Mouse (Mus musculus) left cerebral cortex, postnatal 14 days (tissue): ENCODE measurements around the gene Fam193b. TPM values are rescaled to one million over a fixed set of nuclear protein-coding genes. Genes with fewer than 3 reads are reported as not detected.
"Not testable (repeated sequence)": the region's sequence is repeated elsewhere in the genome, so short reads cannot be mapped to it uniquely, and the experiment has no call there.

Experiments used
- DNase-seq, 2 experiments: peaks; one replicate each; pipeline ENCODE4 v3.0.0; 2021 to 2022; ENCODE audit warnings: low spot score in 2 of 2, mixed read lengths in 1 of 2
- intact Hi-C: fragments of 180-260 bp; cut with DNase I; formaldehyde crosslinking; loops from one replicate; pipeline ENCODE4 v1.15.1; 2025
- total RNA-seq, 2 experiments: library from RNA; stranded (reverse); gene quantifications; 2 replicates each; pipeline ENCODE4 v1.2.3; 2021

Fam193b gene
- total RNA-seq, 2 experiments from 2014 or later: 62.8 to 71.1 TPM

- intact Hi-C loops: no loop called here
- DNase-seq: no peak
Observed at GRCm38 (mm10) chr13:55575932-55576331, 5.0 kb upstream of the Fam193b start.

- peak in 1 of 2 experiments; percentile 45 for DNase-seq
- intact Hi-C loops: no loop called here
Observed at GRCm38 (mm10) chr13:55574321-55574720, 3.4 kb upstream of the Fam193b start.

- no peak for DNase-seq
- intact Hi-C loops: no loop called here
Observed at GRCm38 (mm10) chr13:55573432-55573831, 2.5 kb upstream of the Fam193b start, which contains the start of gene Tmed9. Gene Tmed9, plus strand, starts transcription at chr13:55573732.

GRCm38 (mm10) chr13:55571977-55572376 is 1.1 kb upstream of the Fam193b start:
- intact Hi-C loops: no loop called here
- DNase-seq: no peak

- peak; percentile 26 to 37 for DNase-seq
- intact Hi-C loops: no loop called here
Observed at GRCm38 (mm10) chr13:55570286-55570973, 490 bp downstream of the Fam193b start.

GRCm38 (mm10) chr13:55569726-55570285 is 1.1 kb downstream of the Fam193b start:
- intact Hi-C loops: no loop called here

GRCm38 (mm10) chr13:55568524-55568923 is 2.4 kb downstream of the Fam193b start:
- intact Hi-C loops, DNase-seq: not testable (repeated sequence)

More at GRCm38 (mm10) chr13:55569726-55570285, 1.1 kb downstream of the Fam193b start:
- peak in 1 of 2 experiments; percentile 45 for DNase-seq

- no peak for DNase-seq
Observed at GRCm38 (mm10) chr13:55567949-55568348, 3.0 kb downstream of the Fam193b start.

GRCm38 (mm10) chr13:55567001-55567400 is 3.9 kb downstream of the Fam193b start:
- no peak for DNase-seq
- intact Hi-C loops: no loop called here

More at GRCm38 (mm10) chr13:55567949-55568348, 3.0 kb downstream of the Fam193b start:
- intact Hi-C loops: no loop called here

- no peak for DNase-seq
- intact Hi-C loops: no loop called here
Observed at GRCm38 (mm10) chr13:55563266-55563879, 7.5 kb downstream of the Fam193b start.

GRCm38 (mm10) chr13:55557499-55557898 is 13.4 kb downstream of the Fam193b start:
- intact Hi-C loops: no loop called here
- DNase-seq: no peak

- intact Hi-C loops: no loop called here
- DNase-seq: no peak
Observed at GRCm38 (mm10) chr13:55555921-55556320, 15.0 kb downstream of the Fam193b start.

GRCm38 (mm10) chr13:55549061-55549460 is 21.9 kb downstream of the Fam193b start:
- no peak for DNase-seq
- intact Hi-C loops: no loop called here

GRCm38 (mm10) chr13:55548426-55548825 is 22.5 kb downstream of the Fam193b start:
- intact Hi-C loops: no loop called here
- no peak for DNase-seq

GRCm38 (mm10) chr13:55547916-55548315 is 23.0 kb downstream of the Fam193b start:
- intact Hi-C loops: no loop called here
- no peak for DNase-seq

- DNase-seq: no peak
- intact Hi-C loops: no loop called here
Observed at GRCm38 (mm10) chr13:55544792-55545191, 26.1 kb downstream of the Fam193b start.

GRCm38 (mm10) chr13:55543447-55543846 is 27.5 kb downstream of the Fam193b start:
- intact Hi-C loops: no loop called here
- no peak for DNase-seq

GRCm38 (mm10) chr13:55542891-55543290 is 28.0 kb downstream of the Fam193b start:
- intact Hi-C loops: no loop called here
- no peak for DNase-seq

- intact Hi-C loops: no loop called here
Observed at GRCm38 (mm10) chr13:55540933-55541332, 30.0 kb downstream of the Fam193b start.

More at GRCm38 (mm10) chr13:55540933-55541332, 30.0 kb downstream of the Fam193b start:
- peak; percentile 55 for DNase-seq
